Mouse (Mus musculus) forebrain, embryonic 14.5 days (tissue): ENCODE data around the gene Slc7a8. TPM values are rescaled to one million over a fixed set of nuclear protein-coding genes. Genes with fewer than 3 reads are reported as not detected.

Experiments used
- ATAC-seq: fragments of 200-750 bp; cut with Nextera tagmentation; 2 replicates; pipeline ENCODE4 v1.8.0; 2017; ENCODE audit warnings: mild to moderate bottlenecking, moderate library complexity
- DNase-seq: peaks from one replicate; pipeline ENCODE4 v3.0.0-alpha.2; 2015; ENCODE audit warnings: low spot score
- H3K27ac ChIP-seq: fragments of 300-500 bp; sonication (generic); 2 replicates; pipeline ENCODE4 v1.5.1; 2014; ENCODE audit warnings: low read depth, mild to moderate bottlenecking, control low read depth, low read length, moderate library complexity
- H3K27me3 ChIP-seq: fragments of 300-500 bp; sonication (generic); replicated peaks from 2 replicates; pipeline ENCODE4 v1.6.1; 2014; ENCODE audit warnings: low read length, control low read depth, mixed read lengths; ENCODE audit not compliant: control insufficient read depth, insufficient read depth
- H3K36me3 ChIP-seq: fragments of 300-500 bp; sonication (generic); 2 replicates; pipeline ENCODE4 v1.6.1; 2014; ENCODE audit warnings: low read length, control low read depth; ENCODE audit not compliant: control insufficient read depth, insufficient read depth
- H3K4me1 ChIP-seq: fragments of 300-500 bp; sonication (generic); 2 replicates; pipeline ENCODE4 v1.6.1; 2014; ENCODE audit warnings: antibody characterized with exemption, low read length, control low read depth; ENCODE audit not compliant: control insufficient read depth, insufficient read depth
- H3K4me2 ChIP-seq: fragments of 300-500 bp; sonication (generic); 2 replicates; pipeline ENCODE4 v1.6.1; 2014; ENCODE audit warnings: mild to moderate bottlenecking, control low read depth, low read length
- H3K4me3 ChIP-seq: fragments of 300-500 bp; sonication (generic); 2 replicates; pipeline ENCODE4 v1.5.1; 2014; ENCODE audit warnings: low read depth, low read length, control low read depth
- H3K9ac ChIP-seq: fragments of 300-500 bp; sonication (generic); 2 replicates; pipeline ENCODE4 v1.6.1; 2014; ENCODE audit warnings: mild to moderate bottlenecking, low read length, control low read depth, moderate library complexity
- H3K9me3 ChIP-seq: fragments of 300-500 bp; sonication (generic); replicated peaks from 2 replicates; pipeline ENCODE4 v1.6.1; 2016; ENCODE audit warnings: low read length, control low read depth, mixed read lengths; ENCODE audit not compliant: control insufficient read depth
- WGBS: fragments of 180-500 bp; shearing (Covaris S2); extraction: QIAGEN DNeasy Blood & Tissue Kit; methylation state at CpG from one replicate; pipeline ENCODE4 v1.1.7; 2014; 5-methylcytosine and 5-hydroxymethylcytosine counted together
- polyA plus RNA-seq: library from polyadenylated mRNA; unstranded; fragments of >200 nt; fragmentation: Nextera tagmentation; extraction: Ambion mirVana; gene quantifications from 2 replicates; pipeline ENCODE4 v1.2.1, GENCODE M21; 2014

Slc7a8 gene
- 6.9 and 9.8 TPM in 2 replicates for polyA plus RNA-seq

DNA sequence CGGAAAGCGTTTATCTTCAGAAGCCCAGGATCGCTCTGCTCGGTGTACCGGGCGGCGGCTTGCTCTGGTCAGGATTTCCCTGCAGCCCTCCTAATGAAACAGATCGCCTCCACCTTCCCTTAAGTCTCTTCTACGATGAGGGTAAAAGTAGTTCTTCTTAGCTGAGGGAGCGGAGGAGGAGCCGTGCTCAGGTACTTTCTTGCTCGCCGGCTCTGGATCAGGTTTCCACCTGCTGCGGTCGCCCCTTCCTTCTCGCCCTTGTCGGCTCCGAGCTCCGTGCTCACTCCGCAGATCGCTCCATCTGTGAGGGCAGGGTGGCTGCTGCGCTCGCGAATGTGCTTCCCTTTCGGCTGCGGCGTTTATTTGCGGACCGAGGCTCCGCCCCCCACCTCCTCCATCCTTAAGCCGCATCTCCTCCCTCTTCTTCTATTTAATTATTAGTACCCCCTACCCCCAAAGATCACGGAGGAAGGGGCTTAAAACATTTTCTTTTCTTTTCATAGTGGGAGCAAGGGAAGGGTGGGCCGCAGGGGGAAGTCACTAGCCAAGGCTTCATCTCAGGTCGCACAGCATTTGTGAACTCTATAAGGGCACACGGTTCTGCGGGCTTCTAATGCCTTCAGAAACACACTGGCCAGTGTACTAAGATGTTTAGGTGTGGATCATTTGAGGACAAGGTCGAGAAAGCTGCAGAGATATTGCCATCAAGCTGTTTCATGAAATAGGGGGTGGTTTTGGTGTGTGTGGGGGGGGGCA is at the start of gene Slc7a8:
Gene Slc7a8 (minus strand): TSS at position 337 of the 756 bp plus-strand sequence.
- peak within 1 kb of the TSS; percentile 59 for H3K9ac ChIP-seq
- WGBS: 1% methylated on average over 37 of the region's 37 CpGs
- peak within 1 kb of the TSS; percentile 88 for H3K4me2 ChIP-seq
- H3K4me1 ChIP-seq: no peaks in the 10 kb centered on the region
- H3K27ac ChIP-seq: no peak within 1 kb of the TSS; the same call in 1 of the 2 replicates
- peak; percentile 86 for ATAC-seq
- no peaks in the 10 kb centered on the region for H3K36me3 ChIP-seq
- DNase-seq: peak; percentile 79
- 0 out of 2 replicates have a peak, but pooled peaks cover 8% of the 10 kb centered on the region for H3K27me3 ChIP-seq
- peak within 1 kb of the TSS; percentile 51 for H3K4me3 ChIP-seq
- H3K9me3 ChIP-seq: no peaks in the 10 kb centered on the region

DNA sequence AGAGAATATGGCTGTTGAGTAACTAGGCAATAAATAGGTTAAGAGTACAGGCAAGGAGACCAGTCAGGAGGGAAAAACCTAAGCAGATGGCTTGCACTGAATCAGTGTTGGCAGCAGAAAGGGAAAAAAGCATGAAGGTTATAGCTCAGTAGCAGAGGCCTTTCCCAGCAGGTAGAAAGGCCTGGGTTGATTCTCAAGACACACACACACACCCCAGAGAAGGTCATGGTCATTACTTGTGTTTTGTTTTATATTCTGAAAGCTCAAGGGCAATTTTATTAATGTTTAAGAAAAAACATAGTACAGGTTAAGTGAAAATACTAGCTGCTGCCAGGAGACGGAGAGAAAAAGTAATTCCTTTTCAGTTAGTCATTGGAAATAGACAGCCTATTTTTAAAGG is 42.0 kb upstream of the Slc7a8 start:
- Histone ChIP-seq H3K36me3 (no peaks in the 10 kb centered on the region), H3K27me3 (no peaks in the 10 kb centered on the region), H3K9me3 (no peaks in the 10 kb centered on the region), H3K4me3 (no peak overlapping the region), H3K9ac (no peak overlapping the region), H3K4me1 (no peaks in the 10 kb centered on the region), H3K27ac (no peak overlapping the region), H3K4me2 (no peak overlapping the region)
- DNase-seq: no peak
- 77% methylated on average over 1 of the region's 1 CpGs for WGBS
- no peak for ATAC-seq

- WGBS: 84% methylated on average over 2 of the region's 2 CpGs
- Histone ChIP-seq H3K36me3 (no peaks in the 10 kb centered on the region), H3K9ac (no peak overlapping the region), H3K9me3 (no peaks in the 10 kb centered on the region), H3K4me1 (no peaks in the 10 kb centered on the region), H3K4me3 (no peak overlapping the region), H3K27me3 (no peaks in the 10 kb centered on the region), H3K4me2 (no peak overlapping the region), H3K27ac (no peak overlapping the region)
- no peak for ATAC-seq
- DNase-seq: no peak
Observed at GRCm38 (mm10) chr14:54822301-54822700, 40.6 kb upstream of the Slc7a8 start.

DNA sequence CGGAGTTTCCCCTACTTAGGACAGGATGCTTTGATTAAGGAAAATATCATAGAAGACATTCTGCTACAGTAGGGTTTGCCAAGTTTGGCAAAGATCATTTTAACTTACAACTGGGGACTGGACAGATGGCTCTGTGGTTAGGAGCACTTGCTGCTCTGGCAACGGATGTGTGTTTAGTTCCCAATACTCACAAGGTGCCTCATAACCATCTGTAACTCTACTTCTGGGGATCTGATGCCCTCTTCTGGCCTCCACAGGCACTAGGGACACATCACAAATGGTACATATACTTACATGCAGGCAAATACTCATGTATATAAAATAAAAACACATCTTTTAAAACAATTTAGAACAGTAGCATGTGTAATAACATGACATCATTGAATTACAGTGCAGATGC is 36.0 kb upstream of the Slc7a8 start:
- no peak overlapping the region for H3K9ac ChIP-seq
- no peaks in the 10 kb centered on the region for H3K9me3 ChIP-seq
- no peak overlapping the region for H3K27ac ChIP-seq
- no peaks in the 10 kb centered on the region for H3K27me3 ChIP-seq
- peak; percentile 72 for DNase-seq
- no peaks in the 10 kb centered on the region for H3K36me3 ChIP-seq
- no peak overlapping the region for H3K4me2 ChIP-seq
- 40% methylated on average over 2 of the region's 2 CpGs for WGBS
- no peaks in the 10 kb centered on the region for H3K4me1 ChIP-seq
- ATAC-seq: peak; percentile 65; the same call in 1 of the 2 replicates
- H3K4me3 ChIP-seq: no peak overlapping the region

DNA sequence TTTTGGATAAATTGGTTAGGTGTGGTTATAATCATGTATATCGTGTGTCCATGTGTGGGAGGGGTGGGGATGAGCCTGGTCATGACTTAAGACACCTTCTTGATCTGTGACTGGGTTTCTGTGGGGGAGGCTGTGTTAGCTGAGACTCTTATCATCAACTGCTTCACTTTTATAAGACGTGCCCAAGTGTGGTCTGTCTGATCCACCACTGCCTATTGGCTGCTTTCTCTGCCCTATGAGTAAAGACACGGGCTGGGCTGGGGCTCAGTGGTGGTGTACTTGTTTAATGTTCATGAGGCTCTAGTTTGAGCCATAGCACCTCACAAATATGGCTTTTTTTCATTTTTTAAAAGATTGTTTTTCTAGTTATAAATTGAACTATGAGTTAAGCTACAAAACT is 34.0 kb upstream of the Slc7a8 start:
- H3K27me3 ChIP-seq: no peaks in the 10 kb centered on the region
- 61% methylated on average over 3 of the region's 3 CpGs for WGBS

GRCm38 (mm10) chr14:54813991-54814390 is 32.2 kb upstream of the Slc7a8 start, which contains the start of gene Rnf212b:
Gene Rnf212b, plus strand, starts transcription at chr14:54814141.
- ATAC-seq: no peak
- Histone ChIP-seq H3K9me3 (no peaks in the 10 kb centered on the region), H3K36me3 (no peaks in the 10 kb centered on the region), H3K4me2 (no peak within 1 kb of the TSS), H3K4me1 (no peaks in the 10 kb centered on the region), H3K4me3 (no peak within 1 kb of the TSS), H3K27ac (no peak within 1 kb of the TSS), H3K27me3 (no peaks in the 10 kb centered on the region), H3K9ac (no peak within 1 kb of the TSS)
- WGBS: 90% methylated on average over 29 of the region's 29 CpGs
- DNase-seq: no peak

More for the DNA sequence above, 34.0 kb upstream of the Slc7a8 start:
- Histone ChIP-seq H3K27ac (no peak overlapping the region), H3K36me3 (no peaks in the 10 kb centered on the region), H3K4me3 (no peak overlapping the region), H3K4me2 (no peak overlapping the region), H3K9ac (no peak overlapping the region), H3K9me3 (no peaks in the 10 kb centered on the region), H3K4me1 (no peaks in the 10 kb centered on the region)
- no peak for DNase-seq
- ATAC-seq: no peak

DNA sequence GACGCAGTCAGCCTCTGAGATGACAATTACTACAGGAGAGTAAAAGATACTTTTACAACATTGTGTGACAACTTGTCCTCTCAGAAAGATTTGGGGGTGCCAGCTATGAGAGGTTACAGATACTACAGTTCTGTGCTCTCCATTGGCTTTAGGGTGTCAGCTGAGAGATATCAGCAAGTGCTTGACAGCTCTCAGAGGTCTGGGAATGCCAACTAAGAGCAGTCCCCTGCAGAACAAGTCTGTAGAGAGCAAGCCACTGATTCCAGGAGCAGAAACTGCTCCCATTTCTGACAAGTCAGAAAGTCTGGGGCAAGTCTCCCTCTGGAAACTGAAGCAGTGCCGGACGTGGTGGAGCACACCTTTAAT is 27.9 kb upstream of the Slc7a8 start:
- Histone ChIP-seq H3K4me2 (no peak overlapping the region), H3K9me3 (no peaks in the 10 kb centered on the region), H3K4me1 (no peaks in the 10 kb centered on the region), H3K36me3 (no peaks in the 10 kb centered on the region), H3K4me3 (no peak overlapping the region), H3K9ac (no peak overlapping the region), H3K27me3 (no peaks in the 10 kb centered on the region), H3K27ac (no peak overlapping the region)
- 92% methylated on average over 3 of the region's 3 CpGs for WGBS
- DNase-seq (no peak), ATAC-seq (no peak)

- Histone ChIP-seq H3K9ac (no peak overlapping the region), H3K4me2 (no peak overlapping the region), H3K27me3 (no peaks in the 10 kb centered on the region), H3K9me3 (no peaks in the 10 kb centered on the region), H3K27ac (no peak overlapping the region), H3K4me3 (no peak overlapping the region), H3K36me3 (no peaks in the 10 kb centered on the region), H3K4me1 (no peaks in the 10 kb centered on the region)
- WGBS: 79% methylated on average over 4 of the region's 4 CpGs
- ATAC-seq (no peak), DNase-seq (no peak)
Observed at GRCm38 (mm10) chr14:54808718-54809667, 27.2 kb upstream of the Slc7a8 start.
